Mouse (Mus musculus) Patski (cell line): ENCODE results near the gene Klrb1c. TPM values are rescaled to one million over a fixed set of nuclear protein-coding genes. Genes with fewer than 3 reads are reported as not detected.

Experiments
- ATAC-seq: fragments of 100-300 bp; one replicate; pipeline ENCODE4 v1.8.0; 2021
- CTCF ChIA-PET: fragments of 350-600 bp; sonication (Branson Sonifier 250); formaldehyde crosslinking; loops from one replicate; lab custom pipeline; 2022; ENCODE audit warnings: inconsistent platforms; lab: Charles Lee
- POLR2A ChIA-PET: fragments of 350-600 bp; sonication (Branson Sonifier 250); formaldehyde crosslinking; loops from one replicate; lab custom pipeline; 2022; ENCODE audit warnings: antibody characterized with exemption, inconsistent platforms; lab: Charles Lee
- DNase-seq: peaks from one replicate; pipeline ENCODE4 v3.0.0-alpha.2; 2011; ENCODE audit warnings: low read depth, low spot score
- H3K27me3 ChIP-seq: fragments of 371-371 bp; one replicate; pipeline ENCODE4 v1.5.1; 2021
- CTCF ChIP-seq: fragments of 100-300 bp; IDR thresholded peaks from one replicate; pipeline ENCODE4 v1.5.1; 2021
- in situ Hi-C: fragments of 300-500 bp; cut with MboI; formaldehyde crosslinking; loops from 3 replicates; pipeline ENCODE4 v1.11.1; 2018; ENCODE audit warnings: low pct_unique_long_range_greater_than_20kb, mixed read lengths
- polyA plus RNA-seq: library from polyadenylated mRNA; unstranded; gene quantifications from one replicate; pipeline ENCODE4 v1.2.3, GENCODE M21; 2021

The Klrb1c gene
- polyA plus RNA-seq, 1 experiment from 2014 or later, result not detected

GRCm38 (mm10) chr6:128732032-128732431 lies 57.0 kb downstream of the Klrb1c start:
- DNase-seq (no peak), ATAC-seq (no peak)
- ChIA-PET CTCF (no interaction called here), POLR2A (no interaction called here)
- no peak for TF ChIP-seq CTCF
- in situ Hi-C loops, result no loop called here
- no peaks in the 10 kb centered on the region for H3K27me3 ChIP-seq

Other genes starting within 250 kb of the Klrb1c start
- 0.12 TPM for gene A2ml1, start 207.6 kb downstream of the Klrb1c start, polyA plus RNA-seq
- gene Klrb1a, start 165.7 kb downstream of the Klrb1c start, polyA plus RNA-seq, result not detected
- gene Clec2h, start 126.8 kb downstream of the Klrb1c start, polyA plus RNA-seq, result not detected
- gene Klrb1, start 66.2 kb downstream of the Klrb1c start, polyA plus RNA-seq, result not detected
- not detected for gene Gm44511, start 37.1 kb upstream of the Klrb1c start, polyA plus RNA-seq
- not detected for gene Klrb1b, start 37.1 kb upstream of the Klrb1c start, polyA plus RNA-seq
- not detected for gene Clec2i, start 98.4 kb upstream of the Klrb1c start, polyA plus RNA-seq
- not detected for gene BC035044, start 101.9 kb upstream of the Klrb1c start, polyA plus RNA-seq
- gene Clec2g, start 145.2 kb upstream of the Klrb1c start, polyA plus RNA-seq, result 0.03 TPM